Mouse (Mus musculus): ENCODE results near the gene Gm21994. TPM values are rescaled to one million over a fixed set of nuclear protein-coding genes. Genes with fewer than 3 reads are reported as not detected.
"Not testable (repeated sequence)": the region's sequence is repeated elsewhere in the genome, so short reads cannot be mapped to it uniquely, and the experiment has no call there.

Gene Gm21994
- polyA plus RNA-seq (2015; fragmentation: Nextera tagmentation; extraction: Ambion mirVana) = 1.7 and 1.8 TPM in 2 replicates

DNA sequence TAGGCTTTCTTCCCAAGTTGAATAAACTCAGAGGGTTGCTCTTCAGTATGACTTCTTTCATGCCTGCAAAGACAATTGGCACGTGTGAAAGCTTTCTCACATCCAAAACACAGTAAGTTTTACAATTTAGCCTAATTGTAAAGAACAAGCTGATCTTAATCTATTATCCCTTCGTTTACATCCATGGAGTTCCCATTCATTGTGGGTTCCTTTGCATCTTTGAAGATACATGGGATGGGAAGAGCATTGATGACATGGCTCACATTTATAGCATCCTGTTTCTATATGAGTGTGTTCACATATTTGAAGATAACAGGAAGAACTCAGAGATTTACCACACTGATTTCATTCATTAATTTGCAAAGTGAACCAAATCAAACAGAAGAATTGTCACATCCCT, at the start of gene Gm21994:
Gene Gm21994, minus strand, starts transcription at position 101 of the 400 bp plus-strand sequence.
- ATAC-seq (ENCODE audit: low read depth); H3K9ac ChIP-seq; H3K27me3 ChIP-seq; H3K27ac ChIP-seq; H3K36me3 ChIP-seq; H3K4me3 ChIP-seq (replicated peaks); H3K4me2 ChIP-seq; DNase-seq; H3K4me1 ChIP-seq (replicated peaks); H3K9me3 ChIP-seq (replicated peaks): not testable (repeated sequence)
- WGBS (ENCODE audit: insufficient replicate concordance) = 31% methylated on average over 2 of the region's 2 CpGs

DNA sequence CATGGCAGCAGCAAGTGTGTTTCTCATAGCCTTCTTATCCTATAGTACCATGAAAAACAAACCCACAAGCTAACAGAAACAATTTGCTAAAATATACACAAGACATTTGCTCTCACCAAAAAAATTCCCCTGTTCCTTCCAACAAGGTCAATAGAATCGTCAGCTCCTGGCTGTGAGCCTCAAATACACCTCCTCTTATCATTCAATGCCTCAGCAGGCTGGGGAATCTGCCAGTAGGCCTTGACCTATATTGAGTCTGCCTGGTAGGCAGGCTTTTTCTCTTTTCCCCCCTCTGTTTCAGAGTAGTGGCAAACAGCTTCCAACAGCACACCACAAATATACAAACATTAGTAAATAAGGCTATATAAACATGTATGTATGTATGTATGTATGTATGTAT, 43.7 kb upstream of the Gm21994 start:
- Histone ChIP-seq H3K36me3 (no peaks in the 10 kb centered on the region), H3K27me3 (no peaks in the 10 kb centered on the region), H3K4me2 (no peak overlapping the region), H3K4me1 (replicated peaks) (no peaks in the 10 kb centered on the region), H3K9ac (no peak overlapping the region), H3K9me3 (replicated peaks) (no peaks in the 10 kb centered on the region), H3K4me3 (replicated peaks) (no peak overlapping the region), H3K27ac (no peak overlapping the region)
- ATAC-seq (ENCODE audit: low read depth) (no peak), DNase-seq (no peak)
- 45% methylated on average over 1 of the region's 1 CpGs for WGBS (ENCODE audit: insufficient replicate concordance)

DNA sequence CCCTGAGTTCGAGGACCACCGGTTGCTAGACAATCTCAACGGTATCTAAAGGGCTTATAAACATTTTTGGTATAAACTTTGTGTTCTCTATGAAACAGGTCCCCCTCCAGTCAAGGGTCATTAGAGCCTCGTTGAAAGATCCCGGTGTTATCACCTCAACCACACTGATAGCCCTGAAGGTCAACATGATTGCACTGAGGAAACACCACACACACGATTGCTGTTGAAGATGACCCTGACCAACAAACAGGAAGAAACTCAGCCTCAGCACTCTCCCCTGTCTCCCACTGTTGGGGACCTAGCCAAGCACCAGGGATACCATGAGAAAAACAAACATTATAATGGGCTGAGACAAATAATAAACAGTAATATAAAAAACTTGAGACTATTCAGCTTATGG, 38.3 kb upstream of the Gm21994 start:
- Histone ChIP-seq H3K27ac (no peak overlapping the region), H3K27me3 (no peaks in the 10 kb centered on the region), H3K9me3 (replicated peaks) (no peaks in the 10 kb centered on the region), H3K4me3 (replicated peaks) (no peak overlapping the region), H3K4me2 (no peak overlapping the region), H3K36me3 (no peaks in the 10 kb centered on the region), H3K9ac (no peak overlapping the region), H3K4me1 (replicated peaks) (no peaks in the 10 kb centered on the region)
- DNase-seq = no peak
- WGBS (ENCODE audit: insufficient replicate concordance) = 57% methylated on average over 6 of the region's 6 CpGs
- ATAC-seq (ENCODE audit: low read depth) = no peak

DNA sequence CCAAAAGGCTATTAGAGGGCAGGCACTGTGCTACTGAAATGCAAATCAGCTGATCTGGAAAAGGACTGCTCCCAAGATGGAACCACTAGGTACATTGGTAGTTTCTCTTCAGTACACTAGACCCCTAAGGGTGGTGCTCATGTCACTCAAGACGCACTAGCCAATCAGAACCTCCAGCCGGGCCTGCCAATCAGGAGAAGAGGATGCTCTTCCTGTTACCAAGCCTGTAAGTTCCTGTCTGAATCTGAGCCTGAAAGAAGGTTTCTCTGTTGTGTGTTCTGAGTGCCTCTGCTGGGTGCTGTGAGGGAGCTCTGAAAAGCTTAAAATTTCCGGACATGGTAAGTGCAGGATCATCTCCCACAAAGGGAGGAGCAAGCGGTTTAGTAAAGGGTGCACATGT, 1.9 kb upstream of the Gm21994 start, which contains the start of gene Gm14124:
Gene Gm14124, plus strand, starts transcription at position 227 of the 400 bp plus-strand sequence.
- H3K9me3 ChIP-seq (replicated peaks); DNase-seq; H3K9ac ChIP-seq; H3K4me3 ChIP-seq (replicated peaks); H3K27ac ChIP-seq; H3K4me2 ChIP-seq; H3K36me3 ChIP-seq; H3K27me3 ChIP-seq; H3K4me1 ChIP-seq (replicated peaks); ATAC-seq (ENCODE audit: low read depth): not testable (repeated sequence)
- WGBS (ENCODE audit: insufficient replicate concordance) = 57% methylated on average over 4 of the region's 4 CpGs

DNA sequence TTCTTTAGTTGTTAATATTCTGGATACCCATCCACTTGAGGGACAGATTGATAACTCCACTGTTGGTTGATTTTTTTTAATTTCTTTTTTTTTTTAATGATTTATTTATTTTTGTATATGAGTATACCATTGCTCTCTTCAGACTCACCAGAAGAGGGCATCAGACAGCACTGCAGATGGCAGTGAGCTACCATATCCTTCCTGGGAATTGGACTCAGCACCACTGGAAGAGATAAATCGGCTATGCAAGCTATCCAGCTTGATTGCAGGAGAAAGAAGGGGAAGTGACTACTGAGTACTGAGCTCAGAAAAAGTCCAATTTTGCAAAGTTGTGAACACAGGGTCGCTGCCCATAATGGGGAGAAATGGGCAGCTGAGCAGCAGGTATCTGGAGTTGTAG, 1.5 kb upstream of the Gm21994 start:
- ATAC-seq (ENCODE audit: low read depth); H3K36me3 ChIP-seq: not testable (repeated sequence)
- WGBS (ENCODE audit: insufficient replicate concordance) = 47% methylated on average over 2 of the region's 2 CpGs

DNA sequence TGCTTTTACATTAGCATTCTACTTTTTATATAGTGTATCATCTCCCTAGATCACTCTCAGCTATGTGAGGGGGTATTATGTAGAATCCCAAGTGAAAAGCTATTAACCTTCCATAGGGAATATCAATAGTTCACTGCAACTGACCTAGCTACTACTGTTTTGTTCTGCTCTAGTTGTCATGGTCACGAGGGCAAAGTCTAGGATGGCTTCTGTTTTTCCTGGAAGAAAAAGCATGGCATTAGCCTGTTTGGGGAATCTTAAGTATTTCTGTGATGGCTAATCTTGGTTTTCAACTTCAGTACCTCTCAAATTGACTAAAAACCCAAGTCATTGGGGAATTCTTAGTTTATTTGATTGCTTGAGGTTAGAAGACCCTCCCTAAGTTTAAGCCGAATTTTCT, 12.2 kb downstream of the Gm21994 start:
- WGBS (ENCODE audit: insufficient replicate concordance) = 56% methylated on average over 2 of the region's 2 CpGs
- H3K4me2 ChIP-seq = no peak overlapping the region
- 0 out of 2 replicates have a peak, but pooled peaks cover 3% of the 10 kb centered on the region for H3K9me3 ChIP-seq (replicated peaks)
- H3K4me3 ChIP-seq (replicated peaks) = no peak overlapping the region
- no peak overlapping the region for H3K27ac ChIP-seq
- no peaks in the 10 kb centered on the region for H3K4me1 ChIP-seq (replicated peaks)
- H3K36me3 ChIP-seq = peaks cover 1% of the 10 kb centered on the region; the same call in 1 of the 2 replicates
- ATAC-seq (ENCODE audit: low read depth) (no peak), DNase-seq (no peak)
- H3K27me3 ChIP-seq = no peaks in the 10 kb centered on the region
- no peak overlapping the region for H3K9ac ChIP-seq

More for the DNA sequence above, 1.5 kb upstream of the Gm21994 start:
- not testable (repeated sequence) for H3K27ac ChIP-seq; DNase-seq; H3K4me1 ChIP-seq (replicated peaks); H3K4me3 ChIP-seq (replicated peaks); H3K27me3 ChIP-seq; H3K9me3 ChIP-seq (replicated peaks); H3K4me2 ChIP-seq; H3K9ac ChIP-seq

DNA sequence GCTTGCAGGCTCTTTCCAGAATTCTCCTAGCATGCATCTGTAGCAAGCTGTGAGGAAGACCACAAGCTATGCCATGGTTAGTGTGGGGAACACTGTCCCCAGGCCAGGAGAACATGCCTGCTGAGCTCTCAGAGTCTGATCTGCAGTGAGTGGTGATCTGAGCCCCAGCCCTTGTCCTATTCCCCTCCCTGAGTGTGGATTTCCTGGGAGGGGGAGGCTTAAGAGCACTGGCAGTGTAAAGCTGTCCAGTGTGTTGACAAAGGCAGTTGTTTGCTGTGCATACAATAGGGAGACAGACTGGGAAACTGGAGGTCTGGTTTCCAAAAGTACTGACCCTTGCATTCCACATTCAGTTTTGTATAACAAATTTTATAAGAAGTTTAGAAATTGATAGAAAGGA, 32.1 kb downstream of the Gm21994 start:
- peak; percentile 60; the same call in 1 of the 2 replicates for ATAC-seq (ENCODE audit: low read depth)
- not testable (repeated sequence) for H3K9ac ChIP-seq; H3K4me3 ChIP-seq (replicated peaks)

DNA sequence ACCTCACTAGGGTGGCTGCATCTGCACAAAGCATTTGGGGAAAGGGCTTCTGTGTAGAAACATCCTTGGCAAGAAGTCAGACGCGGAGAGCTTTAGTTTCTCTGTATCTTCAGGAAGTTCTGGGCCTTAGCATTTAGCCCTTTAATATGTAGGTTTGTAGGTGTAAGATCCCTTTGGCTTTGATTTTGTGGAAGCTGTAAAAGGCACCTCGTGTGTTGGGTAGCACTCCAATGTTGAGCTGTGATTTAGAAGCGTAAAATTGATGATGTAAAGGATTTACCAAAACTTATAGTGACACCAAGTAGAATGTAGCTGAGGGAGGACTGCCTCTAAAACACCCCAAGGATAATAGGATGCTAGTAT, 37.0 kb downstream of the Gm21994 start:
- Histone ChIP-seq H3K4me3 (replicated peaks) (peak overlapping the region; percentile 43), H3K4me2 (peak overlapping the region; percentile 48)
- ATAC-seq (ENCODE audit: low read depth) = 0 out of 2 replicates have a peak, but pooled peaks have one; percentile 7
- H3K27me3 ChIP-seq; H3K27ac ChIP-seq; H3K36me3 ChIP-seq; H3K4me1 ChIP-seq (replicated peaks); H3K9ac ChIP-seq; DNase-seq; H3K9me3 ChIP-seq (replicated peaks): not testable (repeated sequence)
- 19% methylated on average over 4 of the region's 4 CpGs for WGBS (ENCODE audit: insufficient replicate concordance)

More for the DNA sequence above, 32.1 kb downstream of the Gm21994 start:
- not testable (repeated sequence) for H3K27ac ChIP-seq; H3K4me2 ChIP-seq; DNase-seq; H3K9me3 ChIP-seq (replicated peaks); H3K36me3 ChIP-seq; H3K4me1 ChIP-seq (replicated peaks); H3K27me3 ChIP-seq

DNA sequence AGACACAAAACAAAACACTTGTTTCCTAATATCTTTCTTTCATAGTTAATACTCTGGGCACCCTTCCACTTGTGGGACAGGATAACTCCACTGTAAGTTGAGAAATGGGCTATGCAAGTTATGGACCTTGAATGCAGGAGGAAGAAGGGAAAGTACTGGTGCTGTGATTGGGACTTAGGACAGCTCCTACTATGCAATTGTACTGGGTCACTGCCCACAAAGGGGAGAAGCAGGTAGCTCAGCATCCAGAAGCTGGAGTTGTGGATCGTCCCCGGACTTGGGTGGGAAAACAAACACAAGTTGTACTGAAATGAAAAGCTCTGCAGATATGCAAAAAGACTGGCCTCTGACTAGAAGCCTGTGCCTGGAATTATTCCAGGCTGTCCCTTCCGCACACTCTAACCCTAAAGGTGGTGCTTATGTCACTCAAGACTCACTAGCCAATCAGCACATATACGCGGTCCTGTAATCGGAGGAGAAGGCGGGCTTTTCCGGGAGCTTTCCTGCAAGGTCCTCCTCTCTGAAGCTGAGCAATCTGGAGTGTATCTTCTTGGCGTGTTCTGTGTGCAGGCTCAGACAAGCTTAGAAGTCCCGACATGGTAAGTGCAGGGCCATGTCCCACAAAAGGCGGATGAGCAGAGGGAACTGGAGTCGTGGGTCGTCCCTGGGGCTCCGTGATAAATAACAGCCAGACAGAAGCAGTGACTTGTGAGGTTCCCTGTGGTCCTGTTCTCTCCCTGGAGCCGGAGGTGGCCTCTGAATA, 37.6 kb downstream of the Gm21994 start, which contains the start of gene Zfp937:
Gene Zfp937, plus strand, starts transcription at position 474 of the 763 bp plus-strand sequence.
- peak within 1 kb of the TSS; percentile 48 for H3K4me2 ChIP-seq
- H3K27me3 ChIP-seq; H3K9me3 ChIP-seq (replicated peaks); H3K4me1 ChIP-seq (replicated peaks); H3K27ac ChIP-seq; H3K9ac ChIP-seq; H3K36me3 ChIP-seq: not testable (repeated sequence)
- DNase-seq (peak; percentile 6), ATAC-seq (ENCODE audit: low read depth) (peak; percentile 99)
- peak within 1 kb of the TSS; percentile 43 for H3K4me3 ChIP-seq (replicated peaks)
- under 1% methylated on average over 15 of the region's 15 CpGs for WGBS (ENCODE audit: insufficient replicate concordance)

Other genes with a start within 250 kb of the Gm21994 start
- gene Zfp120, start 118.9 kb downstream of the Gm21994 start, polyA plus RNA-seq (2015; fragmentation: Nextera tagmentation; extraction: Ambion mirVana) = 3.7 and 4.0 TPM in 2 replicates
- gene Gm10770, start 75.9 kb downstream of the Gm21994 start, polyA plus RNA-seq (2015; fragmentation: Nextera tagmentation; extraction: Ambion mirVana) = not detected in 2 replicates
- gene Gm14139, start 73.8 kb downstream of the Gm21994 start, polyA plus RNA-seq (2015; fragmentation: Nextera tagmentation; extraction: Ambion mirVana) = 0.10 TPM in 1 of 2 replicates, not detected in the other
- gene Zfp937, start 37.5 kb downstream of the Gm21994 start, polyA plus RNA-seq (2015; fragmentation: Nextera tagmentation; extraction: Ambion mirVana) = 1.3 and 1.6 TPM in 2 replicates
- not detected in 2 replicates for gene Gm14124, start 1.9 kb upstream of the Gm21994 start, polyA plus RNA-seq (2015; fragmentation: Nextera tagmentation; extraction: Ambion mirVana)
- gene Gm10130, start 68.1 kb upstream of the Gm21994 start, polyA plus RNA-seq (2015; fragmentation: Nextera tagmentation; extraction: Ambion mirVana) = 1.2 and 1.3 TPM in 2 replicates
- 0.98 and 1.3 TPM in 2 replicates for gene 3300002I08Rik, start 107.2 kb upstream of the Gm21994 start, polyA plus RNA-seq (2015; fragmentation: Nextera tagmentation; extraction: Ambion mirVana)
- gene Zfp442, start 195.9 kb upstream of the Gm21994 start, polyA plus RNA-seq (2015; fragmentation: Nextera tagmentation; extraction: Ambion mirVana) = 0.98 and 1.5 TPM in 2 replicates
- gene Zfp345, start 229.5 kb upstream of the Gm21994 start, polyA plus RNA-seq (2015; fragmentation: Nextera tagmentation; extraction: Ambion mirVana) = 0.05 and 0.16 TPM in 2 replicates

Data from liver, embryonic 13.5 days (tissue).